Mouse (Mus musculus): ENCODE measurements around the gene Stk39.

Gene Stk39

GRCm38 (mm10) chr2:68381881-68382280, 90.2 kb downstream of the Stk39 start:
- no peak for DNase-seq (ENCODE audit: low read depth)

- no peak for DNase-seq (ENCODE audit: low read depth)
Observed at GRCm38 (mm10) chr2:68381205-68381604, 90.9 kb downstream of the Stk39 start.

- no peak for DNase-seq (ENCODE audit: low read depth)
Observed at GRCm38 (mm10) chr2:68379631-68380030, 92.4 kb downstream of the Stk39 start.

GRCm38 (mm10) chr2:68378319-68378718, 93.7 kb downstream of the Stk39 start:
- DNase-seq (ENCODE audit: low read depth), result no peak

- no peak for DNase-seq (ENCODE audit: low read depth)
Observed at GRCm38 (mm10) chr2:68377251-68377681, 94.8 kb downstream of the Stk39 start.

GRCm38 (mm10) chr2:68376660-68377059, 95.4 kb downstream of the Stk39 start:
- peak; percentile 6 for DNase-seq (ENCODE audit: low read depth)

GRCm38 (mm10) chr2:68374202-68374601, 97.9 kb downstream of the Stk39 start:
- no peak for DNase-seq (ENCODE audit: low read depth)

- DNase-seq (ENCODE audit: low read depth), result no peak
Observed at GRCm38 (mm10) chr2:68371912-68372311, 100.2 kb downstream of the Stk39 start.

- DNase-seq (ENCODE audit: low read depth), result no peak
Observed at GRCm38 (mm10) chr2:68370326-68370725, 101.7 kb downstream of the Stk39 start.

GRCm38 (mm10) chr2:68369080-68369479, 103.0 kb downstream of the Stk39 start:
- DNase-seq (ENCODE audit: low read depth), result no peak

- peak; percentile 35 for DNase-seq (ENCODE audit: low read depth)
Observed at GRCm38 (mm10) chr2:68367944-68368343, 104.1 kb downstream of the Stk39 start.

- DNase-seq (ENCODE audit: low read depth), result no peak
Observed at GRCm38 (mm10) chr2:68366897-68367193, 105.2 kb downstream of the Stk39 start.

GRCm38 (mm10) chr2:68366091-68366896, 105.8 kb downstream of the Stk39 start:
- DNase-seq (ENCODE audit: low read depth), result no peak

- DNase-seq (ENCODE audit: low read depth), result no peak
Observed at GRCm38 (mm10) chr2:68365504-68365903, 106.6 kb downstream of the Stk39 start.

GRCm38 (mm10) chr2:68364181-68364900, 107.7 kb downstream of the Stk39 start:
- DNase-seq (ENCODE audit: low read depth), result peak; percentile 66

- DNase-seq (ENCODE audit: low read depth), result no peak
Observed at GRCm38 (mm10) chr2:68363159-68363558, 108.9 kb downstream of the Stk39 start.

- DNase-seq (ENCODE audit: low read depth), result no peak
Observed at GRCm38 (mm10) chr2:68361701-68362100, 110.4 kb downstream of the Stk39 start.

- peak; percentile 85 for DNase-seq (ENCODE audit: low read depth)
Observed at GRCm38 (mm10) chr2:68350621-68351020, 121.4 kb downstream of the Stk39 start.

- DNase-seq (ENCODE audit: low read depth), result peak; percentile 91
Observed at GRCm38 (mm10) chr2:68349593-68350383, 122.3 kb downstream of the Stk39 start.

GRCm38 (mm10) chr2:68348966-68349365, 123.1 kb downstream of the Stk39 start:
- DNase-seq (ENCODE audit: low read depth), result no peak

- no peak for DNase-seq (ENCODE audit: low read depth)
Observed at GRCm38 (mm10) chr2:68346606-68347237, 125.3 kb downstream of the Stk39 start.

GRCm38 (mm10) chr2:68345269-68345668, 126.8 kb downstream of the Stk39 start:
- no peak for DNase-seq (ENCODE audit: low read depth)

All from NIH3T3 (cell line).